ENCODE assay signal across 12 mouse cellular contexts in the genomic region with DNA sequence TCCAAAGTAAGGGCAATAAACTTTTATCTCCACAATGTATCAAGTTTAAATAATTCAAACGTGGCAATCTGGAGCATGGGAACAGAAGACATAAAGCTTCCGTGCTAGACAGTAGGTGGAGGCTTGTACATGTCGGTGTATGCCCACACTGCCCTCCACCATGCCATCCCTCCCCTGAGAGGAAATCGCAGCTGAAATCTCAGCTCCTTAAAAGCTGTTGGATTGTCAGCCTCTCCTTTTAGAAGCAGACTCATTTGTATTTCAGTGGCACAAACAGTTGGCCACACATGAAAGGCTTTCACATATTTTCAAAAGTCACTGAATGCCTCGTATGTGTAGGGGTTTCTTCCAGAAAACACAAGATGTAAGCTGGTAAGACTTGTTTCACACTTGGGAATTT.
"Had no signal": no experiment of that assay in that cellular context is flagged by ENCODE, and none has a peak within 500 bp of the region (broad histone marks: within the 10 kb centered on the region; RNA-seq: fewer than 3 reads in every experiment).

No protein-coding gene starts in this region.

- H3K9ac ChIP-seq: limb, embryonic 13.5 days; liver, embryonic 14.5 days; neural tube, embryonic 12.5 days had no signal

- H3K27ac ChIP-seq: kidney, postnatal 0 days; limb, embryonic 13.5 days; liver, embryonic 14.5 days; neural tube, embryonic 12.5 days; stomach, postnatal 0 days had no signal

- H3K27me3 ChIP-seq: limb, embryonic 13.5 days; neural tube, embryonic 12.5 days had no signal

- H3K4me1 ChIP-seq: limb, embryonic 13.5 days; neural tube, embryonic 12.5 days had no signal

- H3K9me3 ChIP-seq: limb, embryonic 13.5 days; neural tube, embryonic 12.5 days had no signal

- H3K4me3 ChIP-seq: limb, embryonic 13.5 days; neural tube, embryonic 12.5 days had no signal

- DNase-seq: kidney, adult 9 months; kidney, postnatal 36 days; left cerebral cortex, postnatal 4 days; lung, adult 18-20 months; lung, postnatal 36 days; thymus, adult 18-20 months; thymus, postnatal 14 days had no signal

- H3K4me2 ChIP-seq: limb, embryonic 13.5 days; neural tube, embryonic 12.5 days had no signal

- H3K36me3 ChIP-seq: limb, embryonic 13.5 days; neural tube, embryonic 12.5 days had no signal
